Mouse (Mus musculus) cortical plate, adult 2 months (tissue): Measurements from ENCODE around the gene Gm42742. TPM values are rescaled to one million over a fixed set of nuclear protein-coding genes. Genes with fewer than 3 reads are reported as not detected.
A peak's percentile ranks its signal among the peaks of the same experiment; 100 is the strongest.

ENCODE experiments used
- H3K27ac ChIP-seq: fragments of 200-500 bp; 2 replicates; pipeline ENCODE4 v1.5.1; 2012; ENCODE audit warnings: low read length, control low read depth, inconsistent platforms; ENCODE audit not compliant: insufficient read depth
- H3K4me1 ChIP-seq: fragments of 200-500 bp; 2 replicates; pipeline ENCODE4 v1.6.1; 2011; ENCODE audit warnings: low read length; ENCODE audit not compliant: control insufficient read depth, insufficient read depth
- H3K4me3 ChIP-seq: fragments of 200-500 bp; 2 replicates; pipeline ENCODE4 v1.5.1; 2011; ENCODE audit warnings: mild to moderate bottlenecking, low read length, control low read depth; ENCODE audit not compliant: insufficient read depth
- CTCF ChIP-seq: fragments of 200-500 bp; IDR thresholded peaks from 2 replicates; pipeline ENCODE4 v1.5.1; 2011; ENCODE audit warnings: mild to moderate bottlenecking, control low read depth, low read length; ENCODE audit not compliant: insufficient read depth; ENCODE audit errors: extremely low read depth
- POLR2A ChIP-seq: fragments of 200-500 bp; IDR thresholded peaks from 2 replicates; pipeline ENCODE4 v1.6.1; 2011; ENCODE audit warnings: mild to moderate bottlenecking, low read length, control low read depth; ENCODE audit not compliant: insufficient read depth; ENCODE audit errors: extremely low read depth
- polyA plus RNA-seq: library from polyadenylated mRNA; depleted of rRNA; stranded (reverse); fragments of >200 nt; gene quantifications from 2 replicates; pipeline ENCODE4 v1.2.3, GENCODE M21; 2012

Gm42742 gene
- polyA plus RNA-seq, 1 experiment, result 97.1 TPM

DNA sequence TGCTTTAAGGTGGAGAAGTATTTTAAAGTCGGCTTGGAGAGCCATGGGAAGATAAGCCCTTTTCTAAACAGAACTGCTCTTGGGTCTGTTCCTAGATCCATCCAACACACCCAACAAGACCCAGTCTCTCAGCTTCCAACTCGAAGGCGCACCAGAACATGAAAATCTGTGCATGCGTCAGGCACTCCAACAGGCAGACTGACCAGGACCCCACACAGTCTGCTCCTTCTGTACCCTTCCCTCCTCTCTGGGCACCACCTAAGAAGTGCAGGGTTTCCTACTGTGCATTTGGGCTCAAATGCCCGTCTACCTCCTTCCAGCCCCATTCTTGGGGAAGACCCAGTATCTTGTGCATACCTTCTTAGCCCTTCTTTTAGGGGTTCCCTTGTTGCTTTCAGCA lies 406 bp downstream of the Gm42742 start:
- Histone ChIP-seq H3K4me1 (peaks cover 11% of the 10 kb centered on the region), H3K27ac (peak overlapping the region; percentile 76), H3K4me3 (peak overlapping the region; percentile 85)
- TF ChIP-seq POLR2A (no peak), CTCF (no peak)

DNA sequence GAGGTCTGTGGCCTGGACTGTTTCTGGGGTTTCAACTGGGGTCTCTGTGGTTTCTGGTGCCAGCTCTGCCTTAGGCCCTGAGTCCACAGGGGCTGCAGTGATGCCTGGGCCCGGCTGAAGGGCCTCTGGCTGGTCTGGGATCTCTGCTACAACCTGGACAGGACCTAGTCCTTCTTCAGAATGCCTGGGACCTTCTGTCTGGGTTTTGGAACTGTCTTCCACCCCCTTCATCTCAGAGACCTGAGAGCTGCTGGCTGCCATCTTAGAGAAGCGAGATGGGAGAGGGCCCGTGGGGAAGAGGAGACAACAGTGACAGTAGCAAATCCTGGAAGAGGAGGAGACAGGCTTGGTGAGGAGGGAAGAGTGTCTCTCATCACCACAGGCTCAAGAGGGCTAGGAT lies 866 bp downstream of the Gm42742 start:
- no peak for TF ChIP-seq CTCF
- peak; percentile 37; the same call in 1 of the 2 replicates for TF ChIP-seq POLR2A
- Histone ChIP-seq H3K4me1 (peaks cover 11% of the 10 kb centered on the region), H3K27ac (peak overlapping the region; percentile 76), H3K4me3 (peak overlapping the region; percentile 85)

DNA sequence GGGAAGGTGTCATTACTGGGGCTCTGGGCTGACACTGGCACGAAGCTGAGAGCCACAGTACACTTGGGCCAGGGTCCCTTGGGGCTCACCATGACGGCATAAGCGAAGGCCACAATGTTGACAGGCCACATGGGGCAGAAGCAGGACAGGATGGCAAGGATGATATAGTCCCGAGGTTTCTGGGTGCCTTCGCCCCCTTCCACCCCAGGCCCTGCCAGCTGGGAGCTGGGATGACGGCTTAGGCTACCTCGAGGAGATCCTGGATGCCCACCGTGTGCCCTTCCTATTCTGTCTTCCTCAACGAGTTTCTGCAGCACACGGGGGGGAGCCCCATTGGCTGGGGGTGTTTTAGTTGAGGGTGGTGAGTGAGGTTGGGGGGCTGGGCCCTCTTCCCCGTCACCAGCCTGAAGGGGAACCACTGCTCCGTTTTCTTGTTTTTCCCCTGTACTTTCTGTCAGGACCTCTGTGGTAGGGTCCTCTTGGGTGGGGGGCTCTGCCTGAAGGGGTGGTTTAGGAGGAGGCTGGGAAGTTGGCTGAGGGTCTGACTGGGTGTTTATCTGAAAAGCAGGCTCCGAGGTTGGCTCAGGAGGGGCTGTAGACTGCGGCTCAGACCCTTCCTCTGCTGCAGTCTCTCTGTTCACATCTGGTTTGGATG lies 1.5 kb downstream of the Gm42742 start:
- peaks cover 8% of the 10 kb centered on the region for H3K4me1 ChIP-seq
- peak overlapping the region; percentile 24 for H3K27ac ChIP-seq
- H3K4me3 ChIP-seq, result peak overlapping the region; percentile 85
- TF ChIP-seq POLR2A (no peak), CTCF (no peak)

DNA sequence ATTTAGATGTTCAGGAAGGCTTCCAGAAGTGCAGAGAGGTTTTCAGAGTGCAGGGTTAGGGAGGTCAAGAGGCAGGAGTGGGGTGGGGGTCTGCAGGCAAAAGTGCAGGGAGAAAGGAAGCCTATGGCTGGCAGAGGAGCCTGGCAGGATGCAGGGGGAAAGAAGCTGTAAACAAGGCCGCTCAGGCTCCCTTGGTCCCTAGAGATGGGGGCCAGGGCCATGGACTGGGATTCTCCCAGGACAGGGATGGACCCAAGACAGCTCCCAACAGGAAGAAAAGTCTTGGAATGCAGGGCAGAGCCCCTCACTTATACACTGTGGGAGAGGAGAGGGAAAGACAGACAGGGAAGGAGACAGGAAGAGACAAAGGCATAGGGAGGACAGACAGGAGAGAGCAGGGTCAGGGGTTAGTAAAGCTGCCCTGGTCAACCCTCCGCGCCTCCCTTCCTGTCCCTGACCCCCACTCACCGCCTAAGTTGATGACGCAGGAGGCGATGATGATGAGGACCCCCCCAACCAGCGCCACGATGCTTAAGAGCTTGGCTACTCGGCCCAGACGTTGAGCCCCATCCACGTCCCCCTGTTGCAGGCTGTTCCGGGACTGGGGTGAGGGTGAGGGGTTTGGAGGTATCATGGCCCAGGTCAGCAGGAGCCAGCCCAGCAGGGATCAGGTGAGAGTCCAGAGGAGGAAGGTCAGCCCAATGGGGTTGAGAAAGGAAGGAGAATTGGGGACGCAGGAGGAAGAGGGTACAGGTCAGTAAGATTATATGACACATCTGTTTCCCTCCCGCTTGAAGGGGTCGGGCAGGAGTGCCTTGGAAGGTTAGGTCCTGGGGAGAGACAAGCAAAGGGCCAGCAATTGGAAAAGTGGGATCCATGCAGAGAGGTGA lies 2.2 kb downstream of the Gm42742 start:
- peaks cover 3% of the 10 kb centered on the region for H3K4me1 ChIP-seq
- H3K4me3 ChIP-seq, result peak overlapping the region; percentile 85
- peak overlapping the region; percentile 24; the same call in 1 of the 2 replicates for H3K27ac ChIP-seq
- TF ChIP-seq CTCF (no peak), POLR2A (no peak)

- Histone ChIP-seq H3K4me3 (peak overlapping the region; percentile 85; the same call in 1 of the 2 replicates), H3K27ac (no peak overlapping the region), H3K4me1 (peaks cover 3% of the 10 kb centered on the region; the same call in 1 of the 2 replicates)
- TF ChIP-seq POLR2A, result no peak
- TF ChIP-seq CTCF, result no peak
Measured at GRCm38 (mm10) chr7:127017950-127018345, 2.9 kb downstream of the Gm42742 start.

DNA sequence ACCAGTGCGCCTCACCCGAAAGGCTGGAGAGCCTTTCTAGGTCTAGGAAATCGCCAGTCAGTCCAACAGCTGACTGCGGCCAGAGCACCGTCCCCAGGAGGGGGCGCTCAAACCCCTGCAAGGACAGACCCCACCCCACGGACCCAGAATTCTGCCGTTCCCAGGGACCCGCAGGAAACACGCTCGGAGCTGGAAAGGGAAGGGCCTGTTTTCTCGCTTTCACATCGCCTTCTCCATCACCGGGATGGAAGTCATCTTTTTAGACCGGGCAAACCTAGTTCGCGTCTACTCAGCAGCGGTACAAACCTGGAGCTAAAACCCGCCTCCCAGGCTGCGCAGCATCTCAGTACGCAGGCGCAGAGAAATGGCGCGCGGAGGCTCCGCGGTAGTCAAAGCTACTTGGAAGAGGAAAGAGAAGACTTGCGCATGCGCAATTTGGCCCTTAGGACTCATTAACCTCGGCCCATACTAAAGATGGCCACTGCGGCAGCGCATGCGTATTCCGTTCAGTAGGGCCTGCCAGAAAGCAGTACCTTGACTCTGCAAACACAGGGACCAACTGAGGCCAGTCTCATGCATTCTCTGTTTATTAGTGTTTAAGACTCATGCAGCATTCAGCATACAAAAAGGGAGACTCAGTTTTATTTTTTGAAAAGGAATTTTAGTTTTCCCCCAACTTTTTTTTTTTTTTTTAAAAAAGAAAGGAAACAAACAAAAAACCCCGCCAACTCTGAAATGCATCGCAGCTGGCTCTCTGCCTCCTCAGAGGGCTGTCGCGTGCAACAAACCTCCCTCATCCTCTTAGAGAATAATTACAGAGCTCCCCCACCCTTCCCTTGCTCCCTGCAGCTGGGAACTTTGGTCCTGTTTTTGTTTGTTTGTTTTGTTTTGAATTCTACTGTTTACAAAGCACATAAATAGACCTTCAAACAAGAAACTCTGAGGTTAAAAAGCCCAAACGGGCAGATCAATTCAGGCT lies 3.6 kb downstream of the Gm42742 start, which contains the start of gene Pagr1a:
TSS of gene Pagr1a (minus strand) at position 382 of the 979 bp plus-strand sequence.
- peak; percentile 89 for TF ChIP-seq POLR2A
- TF ChIP-seq CTCF, result peak; percentile 52
- peaks cover 3% of the 10 kb centered on the region; the same call in 1 of the 2 replicates for H3K4me1 ChIP-seq

GRCm38 (mm10) chr7:127016486-127016938 lies 4.4 kb downstream of the Gm42742 start:
- peak overlapping the region; percentile 54 for H3K4me3 ChIP-seq
- H3K4me1 ChIP-seq, result no peaks in the 10 kb centered on the region; the same call in 1 of the 2 replicates
- peak; percentile 43; the same call in 1 of the 2 replicates for TF ChIP-seq POLR2A
- no peak for TF ChIP-seq CTCF
- H3K27ac ChIP-seq, result peak overlapping the region; percentile 86

More for the DNA sequence above, 3.6 kb downstream of the Gm42742 start, which contains the start of gene Pagr1a:
- peak within 1 kb of the TSS; percentile 86 for H3K27ac ChIP-seq
- peak within 1 kb of the TSS; percentile 85 for H3K4me3 ChIP-seq

- TF ChIP-seq CTCF (no peak), POLR2A (no peak)
Measured at GRCm38 (mm10) chr7:127016481-127016485, 4.6 kb downstream of the Gm42742 start, which contains the start of gene Pagr1b. TSS of gene Pagr1b (minus strand) at chr7:127016484.

GRCm38 (mm10) chr7:127016081-127016480 lies 4.8 kb downstream of the Gm42742 start:
- Histone ChIP-seq H3K4me3 (peak overlapping the region; percentile 54), H3K4me1 (no peaks in the 10 kb centered on the region), H3K27ac (peak overlapping the region; percentile 86)
- TF ChIP-seq CTCF (no peak), POLR2A (no peak)

More at GRCm38 (mm10) chr7:127016481-127016485, 4.6 kb downstream of the Gm42742 start, which contains the start of gene Pagr1b:
- H3K4me3 ChIP-seq, result peak within 1 kb of the TSS; percentile 54
- no peaks in the 10 kb centered on the region for H3K4me1 ChIP-seq
- H3K27ac ChIP-seq, result peak within 1 kb of the TSS; percentile 86
